Mouse (Mus musculus): ENCODE data around the gene Lipm. TPM values are rescaled to one million over a fixed set of nuclear protein-coding genes. Genes with fewer than 3 reads are reported as not detected.

The Lipm gene
- polyA plus RNA-seq, 1 experiment from 2014 or later: not detected

DNA sequence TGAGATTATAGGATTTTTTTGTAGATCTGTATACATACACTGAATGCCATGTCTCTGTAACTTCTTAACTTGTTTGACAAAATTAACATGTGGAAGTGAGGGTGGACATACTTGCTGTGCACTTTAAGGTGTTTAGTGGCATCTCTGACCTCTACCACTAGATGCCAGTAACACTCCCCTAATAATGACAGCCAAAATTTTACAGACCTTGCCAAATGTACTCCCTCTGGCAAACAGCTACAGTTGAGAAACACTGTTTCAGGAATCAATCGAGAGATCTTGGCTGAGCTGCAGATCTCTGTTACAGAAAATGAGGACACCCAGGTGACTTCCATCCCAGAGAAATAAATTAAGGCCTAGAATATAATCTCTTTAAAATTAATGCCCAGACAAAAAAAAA lies 4.5 kb upstream of the Lipm start:
- H3K36me3 ChIP-seq (ENCODE audit: control insufficient read depth, insufficient read depth, low read length): no peaks in the 10 kb centered on the region
- no peak overlapping the region for H3K4me2 ChIP-seq (ENCODE audit: low read length)
- 88% methylated on average over 1 of the region's 1 CpGs for WGBS
- no peak overlapping the region for H3K27ac ChIP-seq (replicated peaks; ENCODE audit: low read depth, low read length)
- no peaks in the 10 kb centered on the region for H3K27me3 ChIP-seq (ENCODE audit: control insufficient read depth, insufficient read depth, low read length)
- DNase-seq: no peak
- no peak for ATAC-seq (ENCODE audit: low FRiP score, low TSS enrichment)
- H3K4me3 ChIP-seq (replicated peaks; ENCODE audit: low read depth, low read length): no peak overlapping the region
- no peaks in the 10 kb centered on the region for H3K9me3 ChIP-seq (ENCODE audit: control insufficient read depth, low read length)
- H3K4me1 ChIP-seq (ENCODE audit: control insufficient read depth, insufficient read depth, low read length): no peaks in the 10 kb centered on the region
- H3K9ac ChIP-seq (replicated peaks; ENCODE audit: low read length): no peak overlapping the region

GRCm38 (mm10) chr19:34101888-34102287 lies 1.2 kb downstream of the Lipm start:
- 94% methylated on average over 7 of the region's 7 CpGs for WGBS
- Histone ChIP-seq H3K9me3 (ENCODE audit: control insufficient read depth, low read length) (no peaks in the 10 kb centered on the region), H3K27ac (replicated peaks; ENCODE audit: low read depth, low read length) (no peak overlapping the region), H3K9ac (replicated peaks; ENCODE audit: low read length) (no peak overlapping the region), H3K4me3 (replicated peaks; ENCODE audit: low read depth, low read length) (no peak overlapping the region), H3K36me3 (ENCODE audit: control insufficient read depth, insufficient read depth, low read length) (no peaks in the 10 kb centered on the region), H3K4me2 (ENCODE audit: low read length) (no peak overlapping the region), H3K27me3 (ENCODE audit: control insufficient read depth, insufficient read depth, low read length) (no peaks in the 10 kb centered on the region), H3K4me1 (ENCODE audit: control insufficient read depth, insufficient read depth, low read length) (no peaks in the 10 kb centered on the region)
- ATAC-seq (ENCODE audit: low FRiP score, low TSS enrichment) (no peak), DNase-seq (no peak)

- Histone ChIP-seq H3K27ac (replicated peaks; ENCODE audit: low read depth, low read length) (no peak overlapping the region), H3K4me3 (replicated peaks; ENCODE audit: low read depth, low read length) (no peak overlapping the region), H3K4me2 (ENCODE audit: low read length) (no peak overlapping the region), H3K9ac (replicated peaks; ENCODE audit: low read length) (no peak overlapping the region), H3K27me3 (ENCODE audit: control insufficient read depth, insufficient read depth, low read length) (no peaks in the 10 kb centered on the region), H3K36me3 (ENCODE audit: control insufficient read depth, insufficient read depth, low read length) (no peaks in the 10 kb centered on the region), H3K4me1 (ENCODE audit: control insufficient read depth, insufficient read depth, low read length) (no peaks in the 10 kb centered on the region), H3K9me3 (ENCODE audit: control insufficient read depth, low read length) (no peaks in the 10 kb centered on the region)
- ATAC-seq (ENCODE audit: low FRiP score, low TSS enrichment): no peak
- DNase-seq: no peak
- 92% methylated on average over 3 of the region's 3 CpGs for WGBS
Observed at GRCm38 (mm10) chr19:34104841-34105240, 4.1 kb downstream of the Lipm start.

DNA sequence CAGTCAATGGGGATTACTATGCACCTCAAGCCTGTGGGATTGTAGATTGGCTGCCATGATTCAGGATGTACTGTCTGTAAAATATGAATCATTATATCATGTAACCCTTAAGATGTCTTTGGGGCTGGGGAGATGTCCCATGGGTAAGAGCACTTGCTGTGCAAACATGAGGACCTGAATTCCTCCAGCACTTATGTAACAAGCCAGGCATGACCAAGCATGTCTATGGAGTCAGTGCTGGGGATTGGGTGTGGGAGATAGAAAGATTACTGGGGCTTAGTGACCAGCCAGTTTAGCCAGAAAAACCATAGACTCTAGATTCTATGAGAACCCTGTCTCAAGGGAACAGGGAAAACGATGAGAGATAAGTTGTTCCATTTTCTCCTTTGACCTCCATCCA lies 18.4 kb downstream of the Lipm start:
- H3K27ac ChIP-seq (replicated peaks; ENCODE audit: low read depth, low read length): no peak overlapping the region
- no peaks in the 10 kb centered on the region for H3K4me1 ChIP-seq (ENCODE audit: control insufficient read depth, insufficient read depth, low read length)
- no peaks in the 10 kb centered on the region for H3K27me3 ChIP-seq (ENCODE audit: control insufficient read depth, insufficient read depth, low read length)
- no peak overlapping the region for H3K4me2 ChIP-seq (ENCODE audit: low read length)
- 86% methylated on average over 1 of the region's 1 CpGs for WGBS
- no peak overlapping the region for H3K4me3 ChIP-seq (replicated peaks; ENCODE audit: low read depth, low read length)
- H3K9ac ChIP-seq (replicated peaks; ENCODE audit: low read length): no peak overlapping the region
- no peak for DNase-seq
- H3K9me3 ChIP-seq (ENCODE audit: control insufficient read depth, low read length): no peaks in the 10 kb centered on the region
- no peak for ATAC-seq (ENCODE audit: low FRiP score, low TSS enrichment)
- H3K36me3 ChIP-seq (ENCODE audit: control insufficient read depth, insufficient read depth, low read length): no peaks in the 10 kb centered on the region

DNA sequence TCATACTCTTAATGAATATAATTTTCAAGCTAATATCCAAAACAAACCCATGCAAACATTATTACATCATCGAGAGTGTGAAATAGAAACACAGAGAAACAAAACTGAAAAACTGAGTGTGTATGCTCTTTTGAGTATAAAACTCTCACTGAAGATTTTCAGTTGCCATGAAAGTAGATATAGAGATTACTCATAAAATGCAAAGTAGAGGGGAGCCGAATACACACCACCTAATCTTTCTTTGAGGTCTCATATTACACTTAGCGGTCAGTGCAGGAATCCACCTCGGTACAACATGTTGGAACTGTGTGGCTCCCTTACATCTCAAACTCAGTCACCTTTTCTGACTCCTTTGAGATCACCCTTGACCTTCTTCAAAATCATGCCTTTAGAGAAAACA lies 18.9 kb downstream of the Lipm start:
- H3K9ac ChIP-seq (replicated peaks; ENCODE audit: low read length): no peak overlapping the region
- H3K27me3 ChIP-seq (ENCODE audit: control insufficient read depth, insufficient read depth, low read length): no peaks in the 10 kb centered on the region
- no peaks in the 10 kb centered on the region for H3K9me3 ChIP-seq (ENCODE audit: control insufficient read depth, low read length)
- WGBS: 88% methylated on average over 4 of the region's 4 CpGs
- ATAC-seq (ENCODE audit: low FRiP score, low TSS enrichment): no peak
- no peak overlapping the region for H3K4me2 ChIP-seq (ENCODE audit: low read length)
- H3K4me1 ChIP-seq (ENCODE audit: control insufficient read depth, insufficient read depth, low read length): no peaks in the 10 kb centered on the region
- no peak overlapping the region for H3K4me3 ChIP-seq (replicated peaks; ENCODE audit: low read depth, low read length)
- H3K27ac ChIP-seq (replicated peaks; ENCODE audit: low read depth, low read length): no peak overlapping the region
- DNase-seq: no peak
- H3K36me3 ChIP-seq (ENCODE audit: control insufficient read depth, insufficient read depth, low read length): no peaks in the 10 kb centered on the region

- H3K27me3 ChIP-seq (ENCODE audit: control insufficient read depth, insufficient read depth, low read length): no peaks in the 10 kb centered on the region
- no peaks in the 10 kb centered on the region for H3K36me3 ChIP-seq (ENCODE audit: control insufficient read depth, insufficient read depth, low read length)
- H3K4me2 ChIP-seq (ENCODE audit: low read length): no peak overlapping the region
- no peak overlapping the region for H3K4me3 ChIP-seq (replicated peaks; ENCODE audit: low read depth, low read length)
- H3K4me1 ChIP-seq (ENCODE audit: control insufficient read depth, insufficient read depth, low read length): no peaks in the 10 kb centered on the region
- H3K9me3 ChIP-seq (ENCODE audit: control insufficient read depth, low read length): no peaks in the 10 kb centered on the region
- DNase-seq: no peak
- no peak overlapping the region for H3K9ac ChIP-seq (replicated peaks; ENCODE audit: low read length)
- no peak overlapping the region for H3K27ac ChIP-seq (replicated peaks; ENCODE audit: low read depth, low read length)
- 67% methylated on average over 3 of the region's 3 CpGs for WGBS
- no peak for ATAC-seq (ENCODE audit: low FRiP score, low TSS enrichment)
Observed at GRCm38 (mm10) chr19:34120107-34120731, 19.5 kb downstream of the Lipm start.

DNA sequence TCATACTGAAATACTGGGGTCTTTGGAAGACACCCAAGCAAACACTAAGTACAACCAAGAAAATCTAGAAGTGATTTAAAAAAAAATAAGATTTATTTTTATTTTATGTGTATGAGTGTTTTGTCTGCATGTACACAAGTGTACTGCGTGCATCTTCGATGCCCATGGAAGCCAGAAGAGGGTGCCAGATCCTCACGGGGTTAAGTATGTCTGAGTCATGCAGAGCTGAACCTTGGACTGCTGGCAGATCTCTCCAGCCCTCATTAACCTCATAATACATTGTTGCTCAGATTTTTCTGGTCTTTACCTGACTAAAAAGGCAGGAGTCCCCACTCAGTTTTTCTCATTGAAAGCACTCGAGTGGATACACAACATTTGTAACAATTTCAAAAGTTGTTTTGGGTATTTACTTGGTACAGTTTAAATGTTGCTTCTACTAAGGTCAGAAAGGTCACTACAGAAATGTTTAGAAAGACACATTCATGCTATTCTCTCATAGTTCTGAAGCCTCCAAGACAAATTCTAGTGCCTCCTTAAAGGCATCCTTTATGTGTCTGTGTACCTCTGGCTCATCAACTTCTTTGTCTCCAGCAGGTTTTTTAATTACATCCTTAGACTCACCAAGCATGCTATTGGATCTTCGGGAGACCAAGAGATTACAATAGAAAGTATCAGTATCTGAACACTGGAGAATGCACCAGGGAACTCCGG lies 38.1 kb downstream of the Lipm start:
- H3K4me1 ChIP-seq (ENCODE audit: control insufficient read depth, insufficient read depth, low read length): no peaks in the 10 kb centered on the region
- 88% methylated on average over 6 of the region's 6 CpGs for whole genome bisulfite sequencing
- no peak for DNase-seq

DNA sequence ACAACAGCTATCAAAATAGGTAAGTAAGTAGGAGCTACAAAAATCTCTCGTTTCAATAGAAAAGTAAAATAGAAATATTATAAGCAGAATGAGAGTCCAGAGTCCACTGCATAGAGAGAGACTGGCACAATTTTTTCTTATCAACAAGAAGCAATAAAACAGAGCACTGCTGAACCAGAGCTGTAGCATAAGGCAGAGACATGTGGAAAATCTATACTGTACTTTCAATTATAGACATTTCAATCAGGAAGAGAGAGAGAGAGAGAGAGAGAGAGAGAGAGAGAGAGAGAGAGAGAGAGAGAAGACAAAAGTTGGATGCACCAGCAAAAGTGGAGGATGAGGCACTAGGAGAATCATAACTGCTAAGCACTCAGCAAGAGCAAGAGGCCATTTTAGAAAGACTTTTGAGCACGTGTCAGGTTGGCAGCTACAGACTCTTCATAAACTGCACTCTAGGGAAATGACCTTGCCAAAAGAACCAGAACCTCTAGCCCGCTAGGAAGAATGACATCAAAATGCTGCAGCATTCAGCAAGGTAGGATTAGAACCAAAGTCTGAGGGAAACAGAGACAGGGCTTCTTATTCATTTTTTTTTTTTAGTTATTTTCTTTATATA lies 38.8 kb downstream of the Lipm start:
- Histone ChIP-seq H3K4me1 (ENCODE audit: control insufficient read depth, insufficient read depth, low read length) (no peaks in the 10 kb centered on the region), H3K4me3 (replicated peaks; ENCODE audit: low read depth, low read length) (no peak overlapping the region), H3K27me3 (ENCODE audit: control insufficient read depth, insufficient read depth, low read length) (no peaks in the 10 kb centered on the region), H3K4me2 (ENCODE audit: low read length) (no peak overlapping the region), H3K9ac (replicated peaks; ENCODE audit: low read length) (no peak overlapping the region), H3K36me3 (ENCODE audit: control insufficient read depth, insufficient read depth, low read length) (no peaks in the 10 kb centered on the region), H3K27ac (replicated peaks; ENCODE audit: low read depth, low read length) (no peak overlapping the region), H3K9me3 (ENCODE audit: control insufficient read depth, low read length) (no peaks in the 10 kb centered on the region)
- WGBS: 83% methylated on average over 3 of the region's 3 CpGs
- no peak for ATAC-seq (ENCODE audit: low FRiP score, low TSS enrichment)
- no peak for DNase-seq

More for the DNA sequence above, 38.1 kb downstream of the Lipm start:
- H3K27me3 ChIP-seq (ENCODE audit: control insufficient read depth, insufficient read depth, low read length): no peaks in the 10 kb centered on the region
- no peak overlapping the region for H3K27ac ChIP-seq (replicated peaks; ENCODE audit: low read depth, low read length)
- ATAC-seq (ENCODE audit: low FRiP score, low TSS enrichment): no peak
- no peaks in the 10 kb centered on the region for H3K9me3 ChIP-seq (ENCODE audit: control insufficient read depth, low read length)
- H3K36me3 ChIP-seq (ENCODE audit: control insufficient read depth, insufficient read depth, low read length): no peaks in the 10 kb centered on the region
- no peak overlapping the region for H3K4me3 ChIP-seq (replicated peaks; ENCODE audit: low read depth, low read length)
- H3K9ac ChIP-seq (replicated peaks; ENCODE audit: low read length): no peak overlapping the region
- no peak overlapping the region for H3K4me2 ChIP-seq (ENCODE audit: low read length)

GRCm38 (mm10) chr19:34148421-34148820 lies 47.7 kb downstream of the Lipm start:
- Histone ChIP-seq H3K27me3 (ENCODE audit: control insufficient read depth, insufficient read depth, low read length) (no peaks in the 10 kb centered on the region), H3K9ac (replicated peaks; ENCODE audit: low read length) (no peak overlapping the region), H3K4me2 (ENCODE audit: low read length) (no peak overlapping the region), H3K9me3 (ENCODE audit: control insufficient read depth, low read length) (no peaks in the 10 kb centered on the region), H3K4me3 (replicated peaks; ENCODE audit: low read depth, low read length) (no peak overlapping the region), H3K36me3 (ENCODE audit: control insufficient read depth, insufficient read depth, low read length) (no peaks in the 10 kb centered on the region), H3K27ac (replicated peaks; ENCODE audit: low read depth, low read length) (no peak overlapping the region), H3K4me1 (ENCODE audit: control insufficient read depth, insufficient read depth, low read length) (no peaks in the 10 kb centered on the region)
- 85% methylated on average over 4 of the region's 4 CpGs for whole genome bisulfite sequencing
- no peak for ATAC-seq (ENCODE audit: low FRiP score, low TSS enrichment)
- no peak for DNase-seq

Measured in midbrain, embryonic 14.5 days (tissue).